Mouse (Mus musculus): ENCODE results near the gene Inca1. TPM values are rescaled to one million over a fixed set of nuclear protein-coding genes. Genes with fewer than 3 reads are reported as not detected.
A peak's percentile ranks its signal among the peaks of the same experiment; 100 is the strongest.

Gene Inca1
- total and polyA plus RNA-seq, 3 experiments: 0.35 to 2.2 TPM; not detected in 1

GRCm38 (mm10) chr11:70646691-70647650 lies 53.0 kb downstream of the Inca1 start, which contains the start of the genes Rnf167 and Slc25a11:
Rnf167 (plus strand) TSS chr11:70647235.
Slc25a11 (minus strand) TSS chr11:70647479.
- no peaks in the 10 kb centered on the region for H3K27me3 ChIP-seq (ENCODE audit: control insufficient read depth in 1 of 2, insufficient read depth in 2 of 2, low read length in 2 of 2)
- H3K9ac ChIP-seq (ENCODE audit: control insufficient read depth, low read depth, low read length, poor library complexity, severe bottlenecking): peak within 1 kb of the TSS; percentile 92
- no peak for TF ChIP-seq RAD21 (IDR thresholded peaks at IDR 0.05; ENCODE audit: low read depth, low read length)
- 0 out of 2 replicates have a peak, but pooled peaks have one; percentile 22 for TF ChIP-seq SMC3 (IDR thresholded peaks at IDR 0.05; ENCODE audit: low read depth, low read length)
- no peak for TF ChIP-seq ZC3H11A (IDR thresholded peaks at IDR 0.05; ENCODE audit: low read depth, low read length)
- TF ChIP-seq BHLHE40 (IDR thresholded peaks at IDR 0.05; ENCODE audit: borderline replicate concordance, low read depth, low read length): peak; percentile 69; the same call in 1 of the 2 replicates
- TF ChIP-seq ETS1 (IDR thresholded peaks at IDR 0.05; ENCODE audit: low read depth, low read length): peak; percentile 64; the same call in 1 of the 2 replicates
- peak; percentile 63 for TF ChIP-seq MXI1 (IDR thresholded peaks at IDR 0.05; ENCODE audit: low read depth, low read length)
- peak; percentile 86 for TF ChIP-seq SIN3A (IDR thresholded peaks at IDR 0.05; ENCODE audit: low read length)
- TF ChIP-seq POLR2AphosphoS2 (IDR thresholded peaks at IDR 0.05; ENCODE audit: low read length): peak; percentile 91
- peak; percentile 97 for TF ChIP-seq CHD2 (IDR thresholded peaks at IDR 0.05; ENCODE audit: low read length)
- TF ChIP-seq UBTF (IDR thresholded peaks at IDR 0.05; ENCODE audit: borderline replicate concordance, insufficient read depth, low read depth, low read length): no peak
- peak; percentile 71 for TF ChIP-seq HCFC1 (IDR thresholded peaks at IDR 0.05; ENCODE audit: low read depth, low read length)
- TF ChIP-seq GATA1 (IDR thresholded peaks at IDR 0.05; ENCODE audit: low read depth, low read length): no peak
- peak; percentile 50; the same call in 1 of the 2 replicates for TF ChIP-seq MAX (IDR thresholded peaks at IDR 0.05; ENCODE audit: low read length)
- TF ChIP-seq JUND (IDR thresholded peaks at IDR 0.05; ENCODE audit: low read depth, low read length): no peak
- peak; percentile 66; the same call in 1 of the 2 replicates for TF ChIP-seq TCF12 (IDR thresholded peaks at IDR 0.05; ENCODE audit: low read depth, low read length)
- peak; percentile 71 for TF ChIP-seq TBP (IDR thresholded peaks at IDR 0.05; ENCODE audit: low read depth, low read length)
- TF ChIP-seq RCOR1 (IDR thresholded peaks at IDR 0.05; ENCODE audit: low read depth, low read length): no peak
- no peak; the same call in 1 of the 2 replicates for TF ChIP-seq KAT2A (conservative IDR thresholded peaks at IDR 0.05; ENCODE audit: low read depth, low read length)
- TF ChIP-seq ZMIZ1 (IDR thresholded peaks at IDR 0.05; ENCODE audit: low read depth, low read length): peak; percentile 92; the same call in 1 of the 2 replicates
- peak; percentile 97 for TF ChIP-seq NELFE (IDR thresholded peaks at IDR 0.05; ENCODE audit: low read depth, low read length)
- no peak for TF ChIP-seq USF2 (IDR thresholded peaks at IDR 0.05; ENCODE audit: borderline replicate concordance in 1 of 2, insufficient read depth in 1 of 2, low read depth in 1 of 2, low read length in 2 of 2)
- TF ChIP-seq POLR2A (IDR thresholded peaks at IDR 0.05; ENCODE audit: control insufficient read depth in 1 of 2, insufficient read depth in 1 of 2, low read depth in 1 of 2, low read length in 2 of 2, poor library complexity in 1 of 2): peak; percentile 77 to 88
- TF ChIP-seq ELF1 (IDR thresholded peaks at IDR 0.05; ENCODE audit: low read depth, low read length): peak; percentile 84
- no peak for TF ChIP-seq USF1 (IDR thresholded peaks at IDR 0.05; ENCODE audit: low read depth, low read length)
- TF ChIP-seq NRF1 (IDR thresholded peaks at IDR 0.05; ENCODE audit: insufficient read depth, low read depth, low read length, poor library complexity, severe bottlenecking): peak; percentile 71
- peak; percentile 93 for TF ChIP-seq MAZ (IDR thresholded peaks at IDR 0.05; ENCODE audit: low read depth, low read length)
- peak; percentile 99 for TF ChIP-seq ZNF384 (IDR thresholded peaks at IDR 0.05; ENCODE audit: low read depth, low read length)
- H3K4me3 ChIP-seq (ENCODE audit: control insufficient read depth in 1 of 2, insufficient read depth in 1 of 2, low read depth in 2 of 2, low read length in 2 of 2): peak within 1 kb of the TSS; percentile 56 to 83
- DNase-seq (ENCODE audit: low read depth, low spot score): peak; percentile 100
- H3K4me1 ChIP-seq (ENCODE audit: control insufficient read depth in 1 of 2, insufficient read depth in 2 of 2, low read length in 2 of 2): peaks cover 12 to 45% of the 10 kb centered on the region in 2 experiments
- peaks cover 11 to 46% of the 10 kb centered on the region in 2 experiments for H3K36me3 ChIP-seq (ENCODE audit: control insufficient read depth in 1 of 2, insufficient read depth in 2 of 2, low read length in 2 of 2)
- H3K27ac ChIP-seq (ENCODE audit: control insufficient read depth, low read depth, low read length): peak within 1 kb of the TSS; percentile 95
- no peaks in the 10 kb centered on the region for H3K9me3 ChIP-seq (replicated peaks; ENCODE audit: insufficient read depth, low read length)
- H3K79me2 ChIP-seq (ENCODE audit: control insufficient read depth, insufficient read depth, low read length, poor library complexity): peaks cover 57% of the 10 kb centered on the region

Measured in MEL (cell line).